In genomic region chr12:57776290-57776997, GRCm38 (mm10) we compare ENCODE assay signal across 9 mouse cellular contexts.
DNase-seq lines count a peak whose midpoint lies in the region; ATAC-seq lines count a peak whose summit lies in the region.
"Had no signal": no experiment of that assay in that cellular context is flagged by ENCODE, and none has a peak within 500 bp of the region (broad histone marks: within the 10 kb centered on the region; RNA-seq: fewer than 3 reads in every experiment).

No protein-coding gene starts in this region.

- no peak overlapping the region for H3K4me3 ChIP-seq in limb, embryonic 15.5 days
- H3K4me3 ChIP-seq: megakaryocyte, embryonic 14.5 days had no signal

- H3K4me1 ChIP-seq in limb, embryonic 15.5 days = 0 out of 2 replicates have a peak, but pooled peaks cover 2% of the 10 kb centered on the region
- H3K4me1 ChIP-seq: megakaryocyte, embryonic 14.5 days had no signal

- peak; percentile 19; the same call in 1 of the 2 replicates for ATAC-seq in limb, embryonic 15.5 days (ENCODE audit: insufficient number of reproducible peaks, low FRiP score, low TSS enrichment, low read depth)

- H3K9me3 ChIP-seq in limb, embryonic 15.5 days = no peaks in the 10 kb centered on the region

- H3K9ac ChIP-seq in limb, embryonic 15.5 days = no peak overlapping the region

- H3K27me3 ChIP-seq in limb, embryonic 15.5 days = no peaks in the 10 kb centered on the region
- H3K27me3 ChIP-seq: megakaryocyte, embryonic 14.5 days had no signal

- H3K4me2 ChIP-seq in limb, embryonic 15.5 days = peak overlapping the region; percentile 22; the same call in 1 of the 2 replicates

- H3K36me3 ChIP-seq in limb, embryonic 15.5 days = no peaks in the 10 kb centered on the region

- intact Hi-C loops in gastrocnemius, postnatal 14 days (cut with DNase I; ENCODE audit: low total_unique reads) = no loop called here

- no peak overlapping the region for H3K27ac ChIP-seq in limb, embryonic 15.5 days

- WGBS in limb, embryonic 15.5 days = 9% methylated on average over 12 of the region's 12 CpGs

- DNase-seq in frontal cortex, adult 2 months (ENCODE audit: extremely low spot score in 1 of 2, low spot score in 1 of 2) = peak; percentile 4 to 52
- no peak for DNase-seq in frontal cortex, postnatal 14 days (ENCODE audit: low spot score in 2 of 2)
- DNase-seq in right cerebral cortex, adult 18-20 months = peak; percentile 21
- DNase-seq in right cerebral cortex, postnatal 14 days = no peak
- no peak for DNase-seq in adrenal gland, postnatal 4 days (ENCODE audit: low spot score in 2 of 2)
- no peak for DNase-seq in gastrocnemius, postnatal 14 days
- no peak for DNase-seq in gastrocnemius, postnatal 25 days

Comparison
In these comparisons a context has a peak if more than half of its experiments do, and no peak if none do; other contexts are left out.
1. DNase-seq: peak in frontal cortex, adult 2 months (2 of 2) and right cerebral cortex, adult 18-20 months (single experiment); none in frontal cortex, postnatal 14 days (0 of 2), right cerebral cortex, postnatal 14 days (single experiment), adrenal gland, postnatal 4 days (0 of 2), gastrocnemius, postnatal 14 days (single experiment) and gastrocnemius, postnatal 25 days (single experiment).